Mouse (Mus musculus) cerebral cortex, adult 2 months (tissue): ENCODE measurements around the gene Gcdh.

Source experiments
- WGBS: fragments of 180-500 bp; shearing (Covaris S2); methylation state at CpG from one replicate; pipeline ENCODE4 v1.1.7; 2018; 5-methylcytosine and 5-hydroxymethylcytosine counted together

The Gcdh gene

DNA sequence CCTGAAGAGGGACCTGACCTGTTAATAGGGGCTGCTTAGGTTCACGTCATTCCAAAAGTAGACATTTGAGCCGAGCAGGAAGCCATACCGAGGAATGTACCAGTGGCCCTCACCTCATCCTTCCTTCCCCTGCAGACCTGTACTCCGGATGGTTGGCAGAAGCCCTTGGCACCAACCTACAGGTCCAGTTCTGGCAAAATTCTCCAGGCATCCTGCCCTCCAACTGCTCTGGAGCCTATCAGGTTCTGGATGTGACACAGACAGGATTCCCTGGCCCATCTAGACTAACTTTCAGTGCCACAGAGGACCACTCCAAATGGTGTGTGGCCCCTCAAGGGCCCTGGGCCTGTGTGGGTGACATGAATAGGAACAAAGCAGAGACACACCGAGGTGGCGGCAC is 16.8 kb upstream of the Gcdh start:
- WGBS: 88% methylated on average over 6 of the region's 6 CpGs

DNA sequence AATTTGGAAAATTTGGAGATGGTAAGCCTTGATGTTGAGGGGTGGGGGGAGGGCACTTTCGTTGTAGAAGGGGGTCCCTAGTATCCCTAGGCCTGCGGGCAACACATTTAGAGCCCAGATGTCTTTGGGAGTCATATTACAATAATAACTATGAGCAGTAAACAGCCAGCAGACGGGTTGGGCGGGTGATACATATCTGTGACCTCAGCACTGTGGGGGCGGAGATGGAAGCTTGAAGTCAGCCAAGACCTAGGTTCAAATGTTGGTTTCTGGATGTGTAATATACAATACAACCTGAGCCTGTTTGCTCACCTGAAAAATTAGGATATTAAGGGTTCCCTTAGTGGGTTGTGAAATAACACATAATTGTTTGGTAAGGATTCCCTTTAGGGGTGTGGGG is 16.2 kb upstream of the Gcdh start:
- WGBS: 77% methylated on average over 5 of the region's 5 CpGs

DNA sequence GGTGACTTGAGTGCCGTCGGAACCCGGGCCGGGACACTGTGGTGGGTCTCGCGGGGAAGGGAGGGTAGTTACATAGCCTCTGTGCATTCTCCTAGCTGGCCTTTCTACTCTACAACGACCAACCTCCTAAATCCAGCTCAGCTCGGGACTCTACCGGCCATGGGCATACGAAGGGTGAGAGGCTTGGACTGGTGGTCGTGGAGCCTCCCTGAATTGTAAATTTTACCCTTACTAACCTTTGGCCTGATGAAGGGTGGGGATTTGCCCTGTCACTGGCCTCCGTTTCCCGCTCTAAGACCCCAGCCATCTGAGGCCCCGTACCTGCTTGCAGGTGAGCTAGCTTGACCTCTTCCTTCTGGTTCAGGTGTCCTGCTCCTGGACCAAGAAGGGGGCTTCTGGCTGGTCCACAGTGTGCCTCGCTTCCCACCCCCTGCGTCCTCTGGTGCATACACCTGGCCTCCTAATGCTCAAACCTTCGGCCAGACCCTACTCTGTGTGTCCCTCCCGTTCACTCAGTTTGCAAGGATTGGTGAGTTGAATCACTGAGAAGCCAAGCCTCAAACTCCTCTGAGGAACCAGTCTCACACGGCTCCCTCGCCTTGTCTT is 15.5 kb upstream of the Gcdh start:
- WGBS: 56% methylated on average over 20 of the region's 20 CpGs

DNA sequence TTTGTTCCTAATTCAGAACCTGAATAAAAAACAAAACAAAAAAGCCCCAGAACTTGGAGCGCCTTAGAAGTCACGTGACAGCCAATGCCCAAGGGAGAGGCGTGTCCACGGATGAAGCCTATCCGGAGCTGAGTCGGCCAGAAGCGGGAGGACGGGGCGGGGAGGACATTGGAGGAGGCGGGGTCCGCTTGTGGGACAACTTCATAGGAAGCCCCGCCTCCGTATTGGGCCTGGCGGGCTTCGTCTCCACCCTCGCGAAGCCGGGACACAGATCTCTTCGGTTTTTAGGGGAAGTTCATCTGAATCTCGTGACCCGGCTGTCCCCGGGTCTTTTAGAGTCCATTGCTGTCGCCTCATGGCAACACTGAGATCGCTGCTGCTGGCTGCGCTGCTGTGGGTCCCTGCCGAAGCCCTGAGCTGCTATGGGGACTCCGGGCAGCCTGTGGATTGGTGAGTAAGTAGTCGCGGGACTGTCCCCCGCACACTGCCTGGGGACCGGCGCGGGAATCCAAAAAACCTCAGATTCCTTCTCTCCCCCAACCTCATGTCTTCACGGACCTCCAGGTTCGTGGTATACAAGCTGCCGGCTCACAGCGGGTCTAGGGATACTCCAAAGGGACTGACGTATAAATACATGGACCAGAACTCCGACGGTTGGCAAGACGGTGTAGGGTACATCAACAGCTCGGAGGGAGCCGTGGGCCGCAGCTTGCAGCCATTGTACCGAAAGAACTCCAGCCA is 14.9 kb upstream of the Gcdh start, which contains the start of gene Dnase2a:
TSS of gene Dnase2a (plus strand) at position 140 of the 741 bp plus-strand sequence.
- 8% methylated on average over 45 of the region's 45 CpGs for WGBS

DNA sequence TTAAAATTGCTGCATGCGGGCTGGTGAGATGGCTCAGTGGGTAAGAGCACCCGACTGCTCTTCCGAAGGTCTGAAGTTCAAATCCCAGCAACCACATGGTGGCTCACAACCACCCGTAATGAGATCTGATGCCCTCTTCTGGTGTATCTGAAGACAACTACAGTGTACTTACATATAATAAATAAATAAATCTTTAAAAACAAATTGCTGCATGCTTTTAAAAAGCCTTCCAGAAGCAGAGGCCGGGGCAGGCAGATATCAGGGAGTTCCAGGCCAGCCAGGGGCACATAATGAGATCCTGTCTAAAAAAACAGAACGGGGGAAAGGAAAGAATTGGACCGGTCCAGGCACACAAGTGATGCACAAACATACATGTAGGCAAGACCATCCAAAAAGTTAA is 14.3 kb upstream of the Gcdh start:
- 37% methylated on average over 7 of the region's 7 CpGs for WGBS

DNA sequence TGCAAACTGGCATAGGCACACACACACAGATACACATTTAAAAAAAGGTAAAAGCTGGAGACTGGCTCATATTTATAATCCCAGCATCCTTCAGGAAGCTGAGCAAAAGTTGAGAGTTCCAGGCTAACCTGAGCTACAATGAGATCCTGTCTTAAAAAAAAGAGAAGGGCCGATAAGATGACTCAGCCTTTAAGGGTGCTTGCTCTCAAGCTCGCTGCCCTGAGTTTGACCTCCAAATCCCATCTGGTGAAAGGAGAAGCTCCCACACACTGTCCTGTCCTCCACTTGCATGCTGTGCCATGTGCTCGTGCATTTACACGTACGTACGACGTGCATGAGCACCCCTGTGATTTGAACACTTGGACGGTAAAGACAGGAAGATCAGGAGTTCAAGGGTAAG is 13.8 kb upstream of the Gcdh start:
- WGBS: 83% methylated on average over 8 of the region's 8 CpGs

DNA sequence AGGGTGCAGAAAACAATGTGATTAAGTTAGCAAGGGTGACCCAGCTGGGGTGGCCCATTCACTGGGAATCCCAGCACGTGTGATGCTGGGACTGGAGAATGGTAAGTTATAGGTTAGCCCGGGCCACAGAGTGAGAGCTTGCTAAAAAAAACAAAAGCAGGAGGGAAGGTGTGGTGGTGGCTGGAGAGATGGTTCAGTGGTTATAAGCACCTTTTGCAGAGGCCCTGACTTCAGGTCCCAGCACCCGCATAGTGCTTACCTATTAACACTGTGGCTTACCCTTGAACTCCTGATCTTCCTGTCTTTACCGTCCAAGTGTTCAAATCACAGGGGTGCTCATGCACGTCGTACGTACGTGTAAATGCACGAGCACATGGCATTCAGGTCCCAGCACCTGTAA is 13.3 kb upstream of the Gcdh start:
- WGBS: 93% methylated on average over 9 of the region's 9 CpGs

DNA sequence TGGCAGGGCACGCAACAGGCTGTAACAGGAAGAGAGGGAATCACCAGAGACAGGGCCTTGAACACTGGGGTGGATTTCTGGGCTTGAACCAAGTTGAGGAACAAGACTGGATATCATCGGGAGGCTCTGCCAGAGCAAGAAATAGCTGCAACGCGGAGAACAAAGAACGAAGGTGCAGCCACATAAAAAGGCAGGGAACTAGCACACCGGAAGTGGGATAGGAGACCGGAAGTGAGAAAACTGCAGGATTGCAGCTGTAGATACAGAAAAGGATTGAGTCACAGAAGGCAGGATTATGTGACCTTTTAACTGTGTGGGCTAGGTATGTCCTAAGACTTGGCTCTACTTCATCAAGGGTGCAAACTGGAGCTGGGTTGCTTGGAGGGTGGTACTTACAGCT is 10.6 kb upstream of the Gcdh start:
- WGBS: 74% methylated on average over 7 of the region's 7 CpGs

DNA sequence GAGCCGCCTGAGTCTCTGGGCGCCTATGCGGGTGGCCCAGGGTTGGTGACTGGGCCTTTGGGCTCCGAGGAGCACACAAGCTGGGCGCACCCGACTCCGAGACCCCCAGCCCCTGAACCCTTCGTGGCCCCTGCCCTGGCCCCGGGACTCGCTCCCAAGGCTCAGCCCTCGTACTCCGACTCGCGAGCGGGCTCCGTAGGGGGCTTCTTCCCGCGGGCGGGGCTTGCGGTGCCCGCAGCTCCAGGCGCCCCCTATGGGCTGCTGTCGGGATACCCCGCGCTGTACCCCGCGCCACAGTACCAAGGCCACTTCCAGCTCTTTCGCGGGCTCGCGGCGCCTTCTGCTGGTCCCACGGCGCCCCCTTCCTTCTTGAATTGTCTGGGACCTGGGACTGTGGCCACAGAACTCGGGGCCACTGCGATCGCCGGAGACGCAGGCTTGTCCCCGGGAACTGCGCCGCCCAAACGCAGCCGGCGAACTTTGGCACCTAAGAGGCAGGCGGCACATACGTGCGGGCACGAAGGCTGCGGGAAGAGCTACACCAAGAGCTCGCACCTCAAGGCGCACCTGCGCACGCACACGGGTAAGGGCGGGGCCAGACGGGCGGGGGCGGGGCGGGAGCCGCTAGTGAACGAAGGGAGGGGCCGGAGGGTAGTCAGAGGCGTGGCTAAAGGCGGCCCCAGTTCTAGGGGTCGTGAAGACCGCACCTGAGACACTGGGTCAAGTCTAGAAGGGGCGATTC is 9.4 kb upstream of the Gcdh start:
- 1% methylated on average over 68 of the region's 68 CpGs for WGBS

DNA sequence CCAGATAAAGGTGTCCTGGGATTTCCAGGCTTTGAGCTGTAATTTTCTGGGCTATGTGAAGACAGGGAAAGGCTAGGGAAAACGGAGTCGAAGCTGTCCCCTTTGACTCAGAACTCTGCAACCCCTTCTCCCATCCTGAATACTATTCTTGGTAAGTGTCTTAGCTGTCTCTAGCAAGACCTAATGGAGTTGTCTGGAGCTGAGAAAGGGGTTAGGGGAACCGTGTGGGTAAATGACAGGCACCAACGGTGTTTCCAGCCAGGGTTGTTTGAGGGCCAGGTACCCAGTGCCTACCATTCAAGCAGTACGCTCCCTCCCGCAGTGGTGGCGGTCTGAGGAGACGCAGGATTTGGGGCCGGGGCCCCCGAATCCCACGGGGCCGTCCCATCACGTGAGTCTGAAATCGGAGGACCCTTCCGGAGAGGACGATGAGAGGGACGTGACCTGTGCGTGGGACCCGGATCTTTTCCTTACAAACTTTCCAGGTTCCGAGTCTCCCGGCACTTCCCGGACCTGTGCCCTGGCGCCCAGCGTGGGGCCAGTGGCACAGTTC is 8.7 kb upstream of the Gcdh start:
- 15% methylated on average over 24 of the region's 24 CpGs for WGBS

DNA sequence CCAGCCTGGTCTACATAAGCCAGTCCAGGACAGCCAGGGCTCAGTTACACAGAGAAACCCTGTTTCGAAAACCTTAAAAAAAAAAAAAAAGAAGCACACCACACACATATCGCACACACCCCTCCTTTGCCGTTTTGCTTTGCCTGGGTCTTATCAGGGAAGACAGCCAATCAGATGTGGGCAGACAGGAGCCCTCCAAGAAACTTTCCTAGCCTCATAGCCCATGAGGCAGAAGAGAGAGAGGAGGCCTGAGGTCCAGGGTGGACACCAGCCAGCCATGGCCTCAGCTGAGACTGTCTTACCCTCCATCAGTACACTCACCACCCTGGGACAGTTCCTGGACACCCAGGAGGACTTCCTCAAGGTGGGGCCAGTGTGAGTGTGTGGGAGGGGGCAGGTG is 8.0 kb upstream of the Gcdh start, which contains the start of gene Klf1:
TSS of gene Klf1 (plus strand) at position 177 of the 400 bp plus-strand sequence.
- WGBS: 78% methylated on average over 3 of the region's 3 CpGs

DNA sequence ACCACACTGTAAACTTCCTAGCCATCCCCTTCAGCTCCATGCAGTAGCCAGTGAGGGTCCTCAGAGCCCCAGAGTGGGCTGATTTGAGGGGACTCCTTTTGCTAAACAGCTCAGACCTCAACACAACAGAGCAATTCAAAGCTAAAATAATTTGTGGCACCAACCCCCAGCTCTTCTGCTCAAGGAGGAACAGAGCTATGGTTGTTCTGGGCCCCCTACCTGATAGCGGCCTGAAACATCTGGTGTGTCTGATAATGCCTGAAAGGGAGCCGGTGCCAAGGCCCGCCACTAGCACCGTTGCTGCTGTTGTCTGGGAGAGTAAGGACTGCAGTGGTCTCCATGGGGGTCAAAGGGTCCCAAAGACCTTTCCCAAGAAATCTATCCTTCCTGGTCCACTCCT is 7.3 kb upstream of the Gcdh start:
- WGBS: 74% methylated on average over 4 of the region's 4 CpGs

DNA sequence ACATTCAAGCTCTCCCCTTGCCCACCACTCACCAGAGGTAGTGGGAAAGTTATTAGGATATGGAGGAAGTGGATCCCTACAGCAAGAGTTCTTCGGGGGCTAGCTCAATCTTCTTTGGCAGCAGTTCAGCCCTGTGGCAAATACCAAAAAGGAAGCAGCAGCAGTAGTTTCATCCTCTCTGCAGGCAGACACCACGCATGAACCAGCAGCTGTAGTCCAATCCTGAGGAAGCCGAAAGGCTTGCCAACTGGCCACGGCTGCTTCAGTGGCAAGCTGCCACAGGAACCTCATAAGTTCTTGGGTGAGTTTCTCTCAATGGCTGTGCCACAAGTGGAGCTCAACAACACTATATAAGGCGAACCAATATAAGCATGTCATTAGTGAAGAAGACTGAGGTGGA is 2.2 kb upstream of the Gcdh start:
- WGBS: 69% methylated on average over 5 of the region's 5 CpGs

DNA sequence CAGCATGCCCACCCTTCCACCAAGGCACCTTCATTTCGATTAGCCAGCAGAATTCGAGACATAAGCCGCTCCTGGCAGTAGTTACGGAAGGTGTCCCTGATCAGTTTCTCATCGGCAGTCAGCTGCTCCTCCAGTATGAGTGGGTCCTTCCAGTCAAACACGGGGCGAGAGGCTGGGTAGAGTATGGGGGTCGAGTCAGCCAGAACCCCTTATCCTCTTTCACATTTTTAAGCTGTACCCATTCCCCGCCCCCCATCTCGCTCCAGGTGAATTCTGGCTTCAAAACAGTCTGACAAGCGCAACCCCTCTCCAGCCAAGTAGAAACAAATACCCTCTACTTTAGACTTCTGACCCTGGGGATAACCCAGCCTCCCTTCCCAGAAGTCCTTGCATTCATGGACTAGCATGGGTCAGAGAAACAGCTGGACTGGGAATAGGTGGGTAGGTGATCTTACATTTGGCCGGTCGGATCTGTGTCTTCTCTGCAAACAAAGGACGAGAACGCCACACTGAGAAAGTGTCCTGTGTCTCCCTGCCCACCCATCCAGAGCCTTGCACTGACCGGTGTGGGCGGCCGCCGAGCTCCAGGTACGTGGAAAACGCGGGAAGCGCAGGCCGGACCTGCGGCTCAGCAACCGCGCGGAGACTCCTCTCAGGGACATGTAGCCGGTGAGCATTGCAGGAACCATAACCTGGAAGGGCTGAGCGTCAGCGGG is 570 bp downstream of the Gcdh start:
- 10% methylated on average over 31 of the region's 31 CpGs for WGBS

DNA sequence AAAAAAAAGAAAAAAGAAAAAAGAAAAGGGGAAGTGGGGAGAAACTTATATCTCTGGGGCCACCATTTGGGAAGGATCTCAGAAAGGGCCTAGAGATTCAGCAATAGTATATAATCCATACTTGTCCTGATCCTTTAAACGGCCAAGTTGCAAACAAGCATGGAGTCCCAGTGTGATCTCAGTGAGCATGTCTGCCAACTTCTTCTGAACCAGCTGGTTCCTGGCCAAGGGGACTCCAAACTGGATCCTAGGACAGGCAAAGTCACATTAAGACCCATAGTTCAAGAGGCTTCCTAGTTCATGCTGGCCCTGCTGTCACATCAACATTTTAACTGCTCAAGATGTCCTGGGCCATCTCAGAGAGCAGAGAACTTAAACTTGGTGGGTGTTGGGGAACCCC is 4.6 kb downstream of the Gcdh start:
- 95% methylated on average over 1 of the region's 1 CpGs for WGBS

DNA sequence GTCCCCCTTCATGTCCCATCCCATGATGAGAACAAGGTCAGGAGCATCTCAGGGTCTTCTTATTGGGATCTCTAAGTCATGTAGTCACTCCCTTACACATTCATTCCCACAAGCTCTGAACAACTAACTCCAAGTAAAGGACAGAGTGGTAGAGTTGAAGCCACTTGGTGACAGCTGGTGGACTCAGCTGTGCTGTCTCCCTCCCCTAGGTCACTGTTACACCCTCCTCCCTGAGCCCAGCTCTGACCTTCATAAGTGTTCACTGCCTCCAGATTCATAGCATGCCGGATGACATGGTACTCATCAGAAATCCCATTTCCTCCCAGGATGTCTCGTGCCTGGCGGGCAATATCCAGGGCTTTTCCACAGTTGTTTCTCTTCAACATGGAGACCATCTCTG is 5.4 kb downstream of the Gcdh start:
- WGBS: 94% methylated on average over 3 of the region's 3 CpGs

DNA sequence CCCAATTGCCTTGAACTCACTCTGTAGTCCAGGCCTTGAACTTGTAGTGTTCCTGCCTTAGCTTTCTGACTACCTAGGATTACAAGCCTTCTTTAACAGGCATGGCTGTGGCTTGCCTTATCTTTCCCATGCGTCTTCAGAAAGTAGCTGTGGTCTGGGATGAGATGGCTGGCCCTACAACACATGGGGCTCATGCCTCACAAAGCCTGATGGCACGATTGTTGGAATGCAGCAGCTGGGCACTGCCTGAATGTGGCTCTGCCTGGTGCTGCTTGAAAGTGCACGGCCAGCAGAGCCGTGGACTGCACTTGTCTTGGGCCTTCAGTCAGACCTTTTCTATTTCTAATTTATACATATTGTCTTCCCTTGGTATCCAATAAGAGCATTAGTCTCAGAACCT is 9.0 kb downstream of the Gcdh start:
- 85% methylated on average over 4 of the region's 4 CpGs for WGBS

DNA sequence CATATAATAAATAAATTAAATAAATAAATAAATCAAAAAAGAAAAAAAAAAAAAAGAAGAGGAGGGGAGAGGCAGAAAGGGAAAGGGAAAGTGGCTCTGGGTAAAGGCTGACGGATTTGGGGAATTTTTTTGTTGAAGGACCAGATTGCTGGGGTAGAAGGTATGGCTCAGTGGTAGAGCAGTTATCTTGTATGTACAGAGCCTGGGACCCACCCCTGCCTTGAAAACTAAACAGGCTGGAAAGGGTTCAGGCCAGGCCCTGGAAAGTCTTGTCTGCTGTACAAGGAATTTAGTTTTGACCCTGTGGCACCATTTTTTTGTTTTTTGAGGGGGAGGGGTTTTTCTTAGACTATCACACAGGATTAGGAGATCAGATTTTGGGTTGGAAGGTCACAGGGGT is 14.8 kb downstream of the Gcdh start:
- WGBS: 89% methylated on average over 1 of the region's 1 CpGs

DNA sequence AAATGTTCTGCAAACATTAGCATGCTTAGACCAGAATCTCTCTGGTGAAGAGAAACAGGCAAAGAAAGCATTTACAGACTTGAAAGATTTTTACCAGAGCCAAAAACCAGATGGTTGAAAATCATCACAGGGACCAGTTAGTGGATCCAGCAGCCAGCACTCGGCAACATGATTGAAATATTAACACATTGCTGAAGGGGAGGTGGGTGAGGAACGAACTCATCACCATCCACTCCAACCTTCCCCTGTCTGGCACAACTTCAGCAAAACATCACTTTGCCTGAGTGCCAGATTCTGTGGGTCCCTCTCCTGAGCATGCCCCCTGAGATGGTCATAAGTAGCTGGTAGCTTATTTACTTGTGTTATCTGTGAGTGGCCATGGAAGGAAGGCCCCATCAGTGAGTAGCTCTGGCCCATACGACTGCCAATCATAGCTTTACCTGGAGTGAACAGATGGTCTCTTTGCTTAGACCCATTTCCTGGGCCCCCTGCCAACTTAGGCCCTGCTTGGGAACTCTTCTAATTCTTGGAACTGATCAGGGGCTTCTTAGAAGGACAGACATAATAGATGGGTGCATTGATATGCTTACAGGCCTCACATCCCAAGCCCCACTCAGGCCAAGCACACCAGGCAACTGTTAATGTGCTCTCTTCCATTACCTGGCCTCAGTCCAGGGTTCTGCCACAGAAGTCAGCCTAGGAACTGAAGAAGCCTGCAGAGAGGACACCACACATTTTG is 16.3 kb downstream of the Gcdh start:
- 70% methylated on average over 3 of the region's 3 CpGs for WGBS

DNA sequence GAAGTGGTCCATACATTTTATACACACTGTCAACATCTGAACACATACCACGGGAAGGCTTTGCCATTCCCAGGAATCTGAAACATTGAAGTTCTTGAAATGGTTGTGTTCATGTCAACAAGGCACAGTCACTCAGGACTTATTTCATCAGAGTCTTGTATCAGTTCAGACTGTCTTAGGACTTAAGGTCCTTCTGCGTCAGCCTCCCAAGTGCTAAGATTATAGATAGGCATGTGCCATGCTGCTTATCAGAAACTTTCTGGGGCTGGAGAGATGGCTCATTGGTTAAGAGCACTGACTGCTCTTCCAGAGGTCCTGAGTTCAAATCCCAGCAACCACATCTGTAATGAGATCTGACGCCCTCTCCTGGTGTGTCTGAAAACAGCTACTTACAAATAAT is 19.4 kb downstream of the Gcdh start:
- WGBS: 95% methylated on average over 3 of the region's 3 CpGs

DNA sequence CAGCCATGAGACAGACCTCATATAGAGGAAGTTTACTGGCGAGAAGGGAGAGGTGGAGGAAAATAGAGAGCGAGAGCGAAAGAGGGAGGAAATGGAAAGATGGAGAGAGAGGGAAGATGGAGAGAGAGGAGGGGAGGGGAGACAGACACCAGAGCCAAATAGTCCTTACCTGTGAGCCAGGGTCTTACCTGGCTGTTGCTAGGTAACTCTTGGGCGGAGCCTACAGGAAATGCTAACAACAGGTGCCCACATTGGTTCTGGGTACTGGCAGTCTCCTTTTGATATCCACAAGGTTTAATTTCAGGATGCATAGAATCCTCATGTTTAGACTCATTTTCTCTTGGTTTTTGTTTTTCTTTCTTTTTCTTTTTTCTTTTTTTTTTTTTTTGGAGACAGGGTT is 20.7 kb downstream of the Gcdh start:
- 90% methylated on average over 4 of the region's 4 CpGs for WGBS
